In genomic region chr1:40501126-40501525, GRCm38 (mm10) we compare ENCODE assay signal across 17 mouse cellular contexts. TPM values are rescaled to one million over a fixed set of nuclear protein-coding genes. Genes with fewer than 3 reads are reported as not detected.
"Had no signal": no experiment of that assay in that cellular context is flagged by ENCODE, and none has a peak within 500 bp of the region (broad histone marks: within the 10 kb centered on the region; RNA-seq: fewer than 3 reads in every experiment).

No protein-coding gene starts in this region.

- H3K27ac ChIP-seq: layer of hippocampus, adult 2 months; limb, embryonic 10.5 days; midbrain, embryonic 12.5 days; neural tube, embryonic 12.5 days had no signal

- H3K36me3 ChIP-seq: limb, embryonic 10.5 days; liver, embryonic 15.5 days; midbrain, embryonic 12.5 days; neural tube, embryonic 12.5 days had no signal

- ATAC-seq: inflammation-experienced regulatory T-cells, adult 6 months; midbrain, embryonic 16.5 days had no signal

- DNase-seq: kidney, adult 18-20 months; kidney, postnatal 10 days; kidney, postnatal 4 days; retina, postnatal 1 day; right cerebral cortex, postnatal 4 days; spleen, adult 18-20 months; thymus, adult 2 months; thymus, postnatal 25 days had no signal

- H3K9ac ChIP-seq: liver, embryonic 15.5 days; midbrain, embryonic 12.5 days; neural tube, embryonic 12.5 days had no signal

- H3K9me3 ChIP-seq: limb, embryonic 10.5 days; liver, embryonic 15.5 days; midbrain, embryonic 12.5 days; neural tube, embryonic 12.5 days had no signal

- H3K4me3 ChIP-seq: layer of hippocampus, adult 2 months; limb, embryonic 10.5 days; liver, embryonic 15.5 days; midbrain, embryonic 12.5 days; neural tube, embryonic 12.5 days had no signal

- H3K4me2 ChIP-seq: liver, embryonic 11.5 days; midbrain, embryonic 12.5 days; neural tube, embryonic 12.5 days had no signal

- H3K4me1 ChIP-seq: limb, embryonic 10.5 days; liver, embryonic 15.5 days; midbrain, embryonic 12.5 days; neural tube, embryonic 12.5 days had no signal

- H3K27me3 ChIP-seq: liver, embryonic 15.5 days; midbrain, embryonic 12.5 days; neural tube, embryonic 12.5 days had no signal

RNA-seq across cellular contexts. Expression of gene Il18rap, which starts 14.0 kb away (rescaled TPM):
- polyA plus RNA-seq: testis, adult 2 months had no signal

RNA-seq across cellular contexts. Expression of gene Il18r1, which starts 35.8 kb away (rescaled TPM):
- polyA plus RNA-seq: limb, embryonic 10.5 days; midbrain, embryonic 12.5 days; midbrain, embryonic 16.5 days; neural tube, embryonic 12.5 days had no signal
